Mouse (Mus musculus): Measurements from ENCODE around the gene Mybpc2. TPM values are rescaled to one million over a fixed set of nuclear protein-coding genes. Genes with fewer than 3 reads are reported as not detected.

Gene Mybpc2
- polyA plus RNA-seq, 1 experiment from 2014 or later, result 0.05 TPM

Small RNA genes lying within 50 kb of the gene (microRNA-seq; reads per million reads assigned to microRNA genes)
- 0.48 reads per million for gene Mir7052
- gene Mir7053, result not detected

Other genes with a start within 250 kb of the Mybpc2 start
- 3.6 and 3.7 TPM in 2 replicates for gene Clec11a, start 217.8 kb downstream of the Mybpc2 start, polyA plus RNA-seq (2014; fragmentation: Nextera tagmentation; extraction: Ambion mirVana)
- gene Shank1, start 214.4 kb downstream of the Mybpc2 start, polyA plus RNA-seq (2014; fragmentation: Nextera tagmentation; extraction: Ambion mirVana), result 40.3 and 46.8 TPM in 2 replicates
- gene Syt3, start 140.6 kb downstream of the Mybpc2 start, polyA plus RNA-seq (2014; fragmentation: Nextera tagmentation; extraction: Ambion mirVana), result 61.8 and 70.8 TPM in 2 replicates
- gene 1700008O03Rik, start 138.8 kb downstream of the Mybpc2 start, polyA plus RNA-seq (2014; fragmentation: Nextera tagmentation; extraction: Ambion mirVana), result 2.1 and 2.8 TPM in 2 replicates
- 26.4 and 26.5 TPM in 2 replicates for gene Lrrc4b, start 95.6 kb downstream of the Mybpc2 start, polyA plus RNA-seq (2014; fragmentation: Nextera tagmentation; extraction: Ambion mirVana)
- 3.4 and 5.1 TPM in 2 replicates for gene Aspdh, start 59.3 kb downstream of the Mybpc2 start, polyA plus RNA-seq (2014; fragmentation: Nextera tagmentation; extraction: Ambion mirVana)
- 26.9 and 33.4 TPM in 2 replicates for gene Josd2, start 56.7 kb downstream of the Mybpc2 start, polyA plus RNA-seq (2014; fragmentation: Nextera tagmentation; extraction: Ambion mirVana)
- gene Emc10, start 28.1 kb downstream of the Mybpc2 start, polyA plus RNA-seq (2014; fragmentation: Nextera tagmentation; extraction: Ambion mirVana), result 167 and 182 TPM in 2 replicates
- gene Fam71e1, start 28.1 kb downstream of the Mybpc2 start, polyA plus RNA-seq (2014; fragmentation: Nextera tagmentation; extraction: Ambion mirVana), result 10.9 and 23.8 TPM in 2 replicates
- 0.09 TPM in 1 of 2 replicates, not detected in the other for gene Spib, start 7.4 kb upstream of the Mybpc2 start, polyA plus RNA-seq (2014; fragmentation: Nextera tagmentation; extraction: Ambion mirVana)
- 14.0 and 17.9 TPM in 2 replicates for gene Pold1, start 24.2 kb upstream of the Mybpc2 start, polyA plus RNA-seq (2014; fragmentation: Nextera tagmentation; extraction: Ambion mirVana)
- 50.7 and 53.6 TPM in 2 replicates for gene Nr1h2, start 29.3 kb upstream of the Mybpc2 start, polyA plus RNA-seq (2014; fragmentation: Nextera tagmentation; extraction: Ambion mirVana)
- gene Napsa, start 47.7 kb upstream of the Mybpc2 start, polyA plus RNA-seq (2014; fragmentation: Nextera tagmentation; extraction: Ambion mirVana), result 0.81 and 1.0 TPM in 2 replicates
- gene Kcnc3, start 66.0 kb upstream of the Mybpc2 start, polyA plus RNA-seq (2014; fragmentation: Nextera tagmentation; extraction: Ambion mirVana), result 7.2 and 8.6 TPM in 2 replicates
- gene Myh14, start 146.2 kb upstream of the Mybpc2 start, polyA plus RNA-seq (2014; fragmentation: Nextera tagmentation; extraction: Ambion mirVana), result 4.2 and 5.0 TPM in 2 replicates
- gene Izumo2, start 184.1 kb upstream of the Mybpc2 start, polyA plus RNA-seq (2014; fragmentation: Nextera tagmentation; extraction: Ambion mirVana), result not detected in 2 replicates
- 24.5 and 28.8 TPM in 2 replicates for gene Vrk3, start 223.8 kb upstream of the Mybpc2 start, polyA plus RNA-seq (2014; fragmentation: Nextera tagmentation; extraction: Ambion mirVana)
- 1.4 and 1.5 TPM in 2 replicates for gene Zfp473, start 226.4 kb upstream of the Mybpc2 start, polyA plus RNA-seq (2014; fragmentation: Nextera tagmentation; extraction: Ambion mirVana)

Data from hindbrain, embryonic 14.5 days (tissue).